Mouse (Mus musculus): ENCODE measurements around the gene Zfp869.
A peak's percentile ranks its signal among the peaks of the same experiment; 100 is the strongest.
"Not testable (repeated sequence)": the region's sequence is repeated elsewhere in the genome, so short reads cannot be mapped to it uniquely, and the experiment has no call there.

Gene Zfp869

DNA sequence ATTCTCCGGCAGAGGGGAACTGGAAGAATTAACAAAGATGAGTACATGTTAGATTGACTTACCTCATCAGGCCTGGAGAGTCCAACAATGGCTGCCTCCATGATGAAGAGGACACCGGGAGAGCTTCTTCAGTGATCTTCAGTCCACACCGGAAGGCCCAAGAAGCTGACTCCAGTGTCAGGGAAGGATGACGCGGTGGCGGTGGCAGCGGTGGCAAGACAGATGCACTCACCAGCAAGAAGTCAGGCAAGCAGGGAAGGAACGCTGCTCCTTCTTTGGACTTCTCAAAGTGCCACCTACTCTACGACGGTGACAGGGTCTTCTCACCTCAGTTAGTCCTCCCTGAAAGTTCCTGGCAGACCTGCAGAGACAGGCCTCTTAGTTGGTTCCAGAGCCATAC, at the start of gene Zfp869:
Zfp869 (minus strand) TSS at position 101 of the 400 bp plus-strand sequence.
- DNase-seq: not testable (repeated sequence)

DNA sequence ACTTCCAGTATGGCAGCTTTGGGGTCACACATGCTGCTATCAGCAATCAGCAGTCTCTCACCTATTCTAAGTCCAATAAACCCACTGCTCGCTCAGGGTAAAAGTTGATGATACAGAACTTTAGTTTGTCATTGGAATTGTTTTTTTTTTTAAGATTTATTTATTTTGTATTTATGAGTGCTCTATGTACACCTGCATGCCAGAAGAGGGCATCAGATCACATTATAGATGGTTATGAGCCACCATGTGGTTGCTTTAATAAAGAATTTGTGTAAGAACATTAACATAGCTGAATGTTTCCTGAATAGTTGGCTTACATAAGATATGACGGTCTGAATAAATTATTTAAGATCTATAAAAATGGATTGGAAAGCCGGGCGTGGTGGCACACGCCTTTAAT, 47.8 kb upstream of the Zfp869 start:
- DNase-seq: no peak

DNA sequence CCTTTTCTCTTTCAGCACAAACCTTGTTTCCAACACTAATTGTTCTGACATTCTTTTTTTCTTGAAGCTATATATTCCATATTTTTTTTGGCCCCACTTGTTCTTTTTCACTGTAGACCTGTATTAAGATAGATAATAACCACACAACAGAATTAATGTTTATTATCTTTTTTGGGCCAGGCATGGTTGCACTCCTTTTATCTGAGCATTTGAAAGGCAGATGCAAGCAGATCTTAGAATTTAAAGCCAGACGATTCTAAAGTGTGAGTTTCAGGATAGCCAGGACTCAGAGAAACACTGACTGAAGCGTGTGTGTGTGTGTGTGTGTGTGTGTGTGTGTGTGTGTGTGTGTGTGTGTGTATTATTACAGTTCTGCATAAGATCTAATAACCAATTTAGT, 41.9 kb upstream of the Zfp869 start:
- no peak for DNase-seq

DNA sequence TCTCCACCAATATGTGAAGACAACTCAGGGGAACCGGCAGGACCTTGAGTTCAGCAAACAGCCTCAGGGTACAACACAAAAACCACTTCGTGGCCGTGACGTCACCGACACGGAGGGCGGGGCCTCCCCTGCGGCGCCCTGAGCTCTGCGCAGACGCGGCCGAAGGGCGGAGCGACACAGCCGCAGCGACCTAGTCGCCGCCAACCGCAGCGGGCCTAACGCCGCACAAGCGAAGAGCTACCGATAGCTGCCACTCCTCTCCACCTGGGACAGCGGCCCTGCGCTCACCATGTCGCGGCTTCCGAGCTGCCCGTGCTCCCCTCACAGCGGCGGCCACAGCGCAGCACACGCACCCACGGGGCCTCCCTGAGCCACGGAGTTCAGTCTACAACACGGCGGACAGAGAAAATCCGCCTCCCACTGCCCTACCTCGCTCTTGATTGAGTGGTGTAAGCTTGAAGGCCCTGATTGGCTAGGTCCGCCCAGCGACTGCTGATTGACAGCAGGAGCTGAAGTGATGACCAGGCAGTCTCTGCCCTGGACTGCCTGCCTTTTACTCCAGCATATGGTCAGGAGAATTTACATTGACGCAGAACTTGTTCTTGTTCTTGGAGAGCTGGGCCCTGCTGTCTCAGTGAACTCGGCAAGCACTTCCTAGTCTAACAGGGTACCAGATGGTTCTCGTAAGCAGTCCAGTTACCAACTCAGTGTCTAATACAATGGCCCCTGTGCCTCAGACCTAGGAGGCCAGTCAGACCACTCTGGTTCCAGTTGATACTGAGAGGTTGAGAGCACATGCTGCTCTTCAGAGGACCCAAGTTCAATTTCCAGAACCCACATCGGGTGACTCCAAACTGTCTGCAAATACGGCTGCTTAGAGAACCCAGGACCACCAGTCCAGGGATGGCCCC, 39.3 kb upstream of the Zfp869 start, which contains the start of gene Zfp963:
Zfp963 (minus strand) TSS at position 427 of the 911 bp plus-strand sequence.
- peak; percentile 96 for DNase-seq

DNA sequence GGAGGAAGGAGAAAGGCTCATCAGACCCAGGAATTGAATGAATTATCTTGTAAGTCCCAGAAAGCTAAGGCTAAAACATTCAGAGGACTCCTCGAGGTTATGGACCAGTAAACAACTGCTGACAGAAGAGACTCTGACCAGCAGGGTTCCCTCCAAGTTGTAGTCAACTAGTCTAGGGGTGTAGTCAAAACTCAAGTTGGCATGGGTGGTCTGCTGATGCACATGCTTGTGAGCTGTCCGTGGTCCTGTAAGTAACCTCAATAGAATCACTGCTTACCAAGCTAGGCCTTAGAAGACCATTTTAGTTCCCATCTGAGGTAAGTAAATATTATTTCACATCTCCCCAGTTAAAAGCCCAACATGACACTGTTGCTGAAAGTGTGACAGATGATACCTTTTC, 30.7 kb upstream of the Zfp869 start:
- DNase-seq: no peak

DNA sequence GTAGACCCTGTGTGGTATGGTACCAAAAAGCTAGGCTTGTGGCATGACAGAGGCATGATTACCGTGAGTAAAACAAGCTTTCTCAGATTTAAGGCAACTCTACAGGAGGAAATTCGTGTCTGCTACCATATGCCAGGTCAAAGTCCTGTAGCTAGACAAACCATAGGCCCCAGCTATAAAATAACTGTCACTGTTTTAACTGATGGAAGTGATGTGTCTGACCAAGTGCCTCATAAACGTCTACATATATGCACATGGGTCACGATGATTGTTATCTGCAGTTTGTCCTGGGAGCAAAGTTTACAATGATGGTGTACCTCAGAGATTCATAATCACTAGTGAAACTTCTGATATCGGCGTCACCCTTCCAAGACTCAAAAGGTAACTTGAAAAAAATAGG, 30.2 kb upstream of the Zfp869 start:
- DNase-seq: no peak

DNA sequence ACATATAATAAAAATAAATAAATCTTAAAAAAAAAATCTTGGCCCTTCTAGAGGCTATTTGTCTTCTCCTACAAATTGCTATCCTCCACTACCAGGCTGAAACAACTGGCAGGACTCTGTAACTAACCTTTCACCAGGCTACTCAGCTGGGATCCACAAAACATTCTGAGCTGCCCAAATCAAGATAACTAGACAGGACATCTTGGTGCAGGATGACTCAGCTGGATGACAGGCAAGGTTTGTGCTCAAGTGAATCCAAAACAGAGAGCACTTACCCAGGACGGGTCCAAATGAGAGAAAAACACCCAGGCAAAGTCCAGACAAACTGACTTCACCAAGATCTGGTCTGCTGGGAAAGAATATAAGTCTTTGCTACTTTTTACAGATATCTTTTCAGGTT, 25.0 kb upstream of the Zfp869 start:
- no peak for DNase-seq

DNA sequence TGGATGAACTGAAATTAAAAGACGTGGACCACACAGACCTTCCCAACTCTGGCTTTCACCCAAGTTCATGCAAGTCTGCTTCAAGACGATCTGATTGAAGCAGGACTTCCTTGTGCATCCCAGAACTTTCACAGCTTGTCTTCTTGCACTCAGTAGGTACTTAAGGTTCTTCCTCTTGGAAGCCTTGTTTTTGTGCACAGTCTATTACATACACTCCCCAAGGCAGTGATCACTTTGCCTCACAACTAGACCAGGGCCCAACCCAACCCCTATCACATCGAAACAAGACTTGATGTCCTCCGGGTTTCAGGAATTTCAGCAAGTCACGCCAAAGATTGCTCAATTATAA, 6.7 kb upstream of the Zfp869 start:
- DNase-seq: no peak

DNA sequence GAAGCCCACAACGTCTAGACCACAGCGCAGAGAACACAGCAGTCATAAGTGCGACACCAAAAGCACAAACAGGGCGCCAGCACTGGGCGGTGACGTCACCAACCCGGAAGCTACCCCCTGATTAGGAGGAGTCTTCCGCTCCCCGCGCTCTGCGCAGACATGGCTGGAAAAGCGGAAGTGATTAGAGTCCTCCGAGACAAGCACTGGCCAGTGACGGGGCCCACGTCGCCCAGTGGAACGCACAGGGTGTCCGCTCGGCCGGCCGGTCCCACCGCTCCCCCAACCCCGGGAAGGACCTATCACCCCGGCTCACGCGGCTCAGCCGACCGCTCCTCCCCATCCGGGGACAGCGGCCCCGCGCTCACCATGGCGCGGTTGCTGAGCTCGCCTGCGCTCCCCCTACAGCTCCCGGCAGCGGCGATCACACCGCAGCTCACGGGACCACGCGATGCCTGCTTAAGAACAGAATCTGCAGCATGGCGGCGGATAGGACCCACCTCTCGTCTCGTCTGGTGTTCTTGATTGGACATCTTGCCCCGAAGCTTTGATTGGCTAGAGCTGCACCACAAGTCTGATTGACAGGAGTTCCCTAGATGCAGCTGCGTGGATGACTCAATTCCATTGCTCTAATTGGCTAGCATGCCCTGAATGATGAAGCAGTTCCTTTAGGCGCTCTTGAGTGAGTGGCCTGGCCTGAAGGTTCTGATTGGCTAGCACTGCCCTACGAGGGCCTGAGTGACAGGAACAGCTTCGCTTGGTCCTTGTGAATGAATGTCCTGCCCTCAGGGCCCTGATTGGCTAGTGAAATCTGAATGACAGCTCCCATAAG, 6.1 kb upstream of the Zfp869 start:
- DNase-seq: peak; percentile 94

DNA sequence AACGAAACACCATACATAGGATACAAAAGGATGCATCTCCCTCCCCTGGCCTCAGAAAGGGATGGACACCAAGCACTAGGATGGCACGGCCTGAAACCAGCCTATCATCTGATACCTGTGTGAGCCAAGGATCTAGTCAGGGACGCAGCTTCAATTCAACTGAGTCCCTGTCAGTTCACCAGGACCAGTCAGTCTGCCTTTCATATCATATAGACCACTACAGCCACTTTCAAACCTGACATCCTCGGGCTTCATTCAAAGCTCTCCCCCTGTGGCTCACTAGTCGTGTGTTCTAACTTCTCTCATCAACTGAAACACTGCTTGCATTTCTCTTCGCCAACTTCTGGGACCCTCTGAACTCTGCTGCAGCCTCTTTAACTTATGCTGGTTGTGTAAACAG, 4.8 kb upstream of the Zfp869 start:
- no peak for DNase-seq

DNA sequence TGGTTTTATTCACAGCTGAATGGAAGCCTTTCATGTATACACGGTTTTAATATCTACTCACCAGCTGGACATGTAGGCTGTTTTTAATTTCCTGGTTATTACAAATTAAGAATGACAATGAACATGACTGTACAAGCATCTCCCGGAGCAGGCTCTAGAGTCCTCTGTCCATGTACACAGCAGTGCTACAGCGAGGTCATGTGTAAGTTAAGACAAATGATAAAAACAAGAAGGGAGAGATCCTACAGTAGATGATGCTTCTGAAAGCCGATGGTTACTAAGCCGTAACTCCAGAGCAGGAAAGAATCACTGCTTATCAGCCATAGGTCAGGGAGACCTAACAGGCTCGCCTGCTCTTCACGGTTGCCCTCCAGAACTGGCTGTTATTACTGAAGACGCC, 3.0 kb upstream of the Zfp869 start:
- DNase-seq: no peak

DNA sequence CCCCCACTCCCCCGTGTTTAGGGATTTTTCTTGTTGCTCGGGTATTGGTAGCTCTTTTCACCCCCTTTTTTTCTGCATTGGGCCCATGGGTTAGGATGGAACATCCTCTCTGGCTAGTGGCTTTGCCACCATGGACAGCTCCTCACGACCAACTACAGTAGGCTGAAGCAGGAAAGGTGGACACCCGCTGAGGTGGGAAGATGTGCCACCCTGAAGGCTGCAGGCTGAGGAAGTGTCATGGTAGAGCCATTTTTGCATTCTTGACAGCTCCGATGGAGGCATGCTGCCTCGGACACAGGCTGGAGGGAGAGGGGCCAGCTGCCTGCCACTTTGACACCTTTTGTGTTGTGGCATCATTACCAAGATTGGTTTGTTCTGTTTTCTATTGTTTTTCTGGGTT, 8.7 kb downstream of the Zfp869 start:
- no peak for DNase-seq

DNA sequence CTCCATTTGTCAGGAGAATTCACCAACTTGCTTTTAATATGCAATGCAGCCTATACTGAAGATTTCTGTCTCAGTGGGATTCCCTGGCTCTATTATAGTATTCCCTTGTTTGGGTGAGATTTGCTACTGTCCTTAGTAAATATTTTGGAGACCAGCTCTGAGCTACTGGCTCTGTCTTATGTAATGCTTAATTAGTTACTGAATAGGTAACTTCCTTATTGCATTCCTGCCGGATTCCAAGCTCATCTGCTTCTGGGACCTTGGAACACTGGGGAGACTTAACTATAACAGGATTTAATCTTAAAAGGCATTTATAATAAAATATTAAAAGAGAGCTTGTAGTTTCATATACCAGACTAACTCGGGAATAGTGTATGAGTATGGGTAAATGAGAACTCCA, 45.5 kb downstream of the Zfp869 start:
- DNase-seq: not testable (repeated sequence)

DNA sequence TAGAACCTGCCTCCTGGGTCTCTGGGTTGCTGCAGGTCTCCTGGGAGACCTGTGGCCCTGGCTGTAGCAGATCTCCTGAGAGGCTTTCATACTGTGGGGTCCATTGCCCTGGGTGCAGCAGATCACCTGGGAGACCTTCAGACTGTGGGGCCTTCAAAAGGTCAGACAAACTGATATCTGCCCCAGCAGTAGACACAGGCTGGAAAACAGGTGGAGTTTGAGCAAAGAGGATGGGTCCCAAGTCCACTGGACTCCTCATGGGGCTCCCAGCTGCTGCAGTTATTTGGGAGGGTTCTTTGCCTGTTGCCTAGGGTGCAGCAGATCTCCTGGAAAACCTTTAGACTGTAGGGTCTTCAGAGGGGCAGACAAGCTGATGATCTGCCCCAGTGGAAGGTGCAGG, 49.2 kb downstream of the Zfp869 start:
- DNase-seq: peak; percentile 3
